Mouse (Mus musculus) forebrain, embryonic 13.5 days (tissue): ENCODE results near the gene Tnik. TPM values are rescaled to one million over a fixed set of nuclear protein-coding genes. Genes with fewer than 3 reads are reported as not detected.

ENCODE experiments used
- ATAC-seq: fragments of 200-750 bp; cut with Nextera tagmentation; 2 replicates; pipeline ENCODE4 v1.8.0; 2017
- H3K27ac ChIP-seq: fragments of 300-500 bp; sonication (generic); 2 replicates; pipeline ENCODE4 v1.5.1; 2015; ENCODE audit warnings: inconsistent platforms, mild to moderate bottlenecking, moderate library complexity
- H3K27me3 ChIP-seq: fragments of 300-500 bp; sonication (generic); 2 replicates; pipeline ENCODE4 v1.6.1; 2015; ENCODE audit warnings: mild to moderate bottlenecking, inconsistent platforms
- H3K36me3 ChIP-seq: fragments of 300-500 bp; sonication (generic); 2 replicates; pipeline ENCODE4 v1.6.1; 2015; ENCODE audit warnings: mild to moderate bottlenecking, inconsistent platforms; ENCODE audit not compliant: poor library complexity, severe bottlenecking
- H3K4me1 ChIP-seq: fragments of 300-500 bp; sonication (generic); 2 replicates; pipeline ENCODE4 v1.6.1; 2015; ENCODE audit warnings: inconsistent platforms
- H3K4me2 ChIP-seq: fragments of 300-500 bp; sonication (generic); 2 replicates; pipeline ENCODE4 v1.6.1; 2015; ENCODE audit warnings: inconsistent platforms, mild to moderate bottlenecking, moderate library complexity
- H3K4me3 ChIP-seq: fragments of 300-500 bp; sonication (generic); 2 replicates; pipeline ENCODE4 v1.5.1; 2015; ENCODE audit warnings: mild to moderate bottlenecking, inconsistent platforms
- H3K9ac ChIP-seq: fragments of 300-500 bp; sonication (generic); 2 replicates; pipeline ENCODE4 v1.6.1; 2015; ENCODE audit warnings: mild to moderate bottlenecking, inconsistent platforms
- H3K9me3 ChIP-seq: fragments of 300-500 bp; sonication (generic); replicated peaks from 2 replicates; pipeline ENCODE4 v1.6.1; 2016; ENCODE audit warnings: inconsistent platforms
- WGBS: fragments of 180-500 bp; shearing (Covaris S2); methylation state at CpG from one replicate; pipeline ENCODE4 v1.1.7; 2015; 5-methylcytosine and 5-hydroxymethylcytosine counted together
- polyA plus RNA-seq: library from polyadenylated mRNA; unstranded; fragments of >200 nt; fragmentation: Nextera tagmentation; extraction: Ambion mirVana; gene quantifications from 2 replicates; pipeline ENCODE4 v1.2.1, GENCODE M21; 2015

Gene Tnik
- polyA plus RNA-seq, 1 experiment from 2014 or later: 54.9 TPM

DNA sequence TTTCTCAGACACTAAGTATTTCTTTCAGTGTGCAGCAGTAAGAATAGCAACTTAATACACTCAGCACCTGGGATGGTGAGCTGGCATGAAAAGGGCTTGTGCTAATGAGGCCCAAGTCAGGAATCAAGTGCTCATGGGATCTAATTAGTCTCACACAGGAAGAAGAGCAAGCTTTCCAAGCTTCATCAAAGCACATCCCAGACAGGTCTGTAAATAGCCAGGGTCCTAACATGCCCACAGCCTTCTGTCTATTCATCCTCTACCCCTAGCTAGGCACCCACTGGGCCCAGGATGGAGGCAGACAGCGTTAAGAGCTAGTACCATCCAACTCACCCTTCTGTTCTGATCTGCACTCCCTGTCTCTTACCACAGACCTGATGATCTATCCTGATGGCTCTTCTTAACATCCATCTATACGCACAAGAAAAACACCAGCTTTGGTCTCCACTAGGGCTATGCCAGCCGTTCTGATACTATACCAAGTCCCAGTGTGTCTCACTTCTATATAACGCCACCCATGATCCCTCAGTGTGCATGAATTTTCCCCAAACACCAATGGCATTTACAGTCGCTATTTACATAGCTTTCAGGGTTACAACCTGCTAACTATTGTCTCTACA is 354.1 kb downstream of the Tnik start:
- Histone ChIP-seq H3K36me3 (peaks cover 40% of the 10 kb centered on the region), H3K27ac (peak overlapping the region; percentile 25; the same call in 1 of the 2 replicates), H3K4me3 (no peak overlapping the region), H3K27me3 (no peaks in the 10 kb centered on the region), H3K4me1 (peaks cover 10% of the 10 kb centered on the region; the same call in 1 of the 2 replicates), H3K9me3 (no peaks in the 10 kb centered on the region), H3K4me2 (no peak overlapping the region), H3K9ac (no peak overlapping the region)
- WGBS: 82% methylated on average over 5 of the region's 5 CpGs
- ATAC-seq: 0 out of 2 replicates have a peak, but pooled peaks have one; percentile 33

DNA sequence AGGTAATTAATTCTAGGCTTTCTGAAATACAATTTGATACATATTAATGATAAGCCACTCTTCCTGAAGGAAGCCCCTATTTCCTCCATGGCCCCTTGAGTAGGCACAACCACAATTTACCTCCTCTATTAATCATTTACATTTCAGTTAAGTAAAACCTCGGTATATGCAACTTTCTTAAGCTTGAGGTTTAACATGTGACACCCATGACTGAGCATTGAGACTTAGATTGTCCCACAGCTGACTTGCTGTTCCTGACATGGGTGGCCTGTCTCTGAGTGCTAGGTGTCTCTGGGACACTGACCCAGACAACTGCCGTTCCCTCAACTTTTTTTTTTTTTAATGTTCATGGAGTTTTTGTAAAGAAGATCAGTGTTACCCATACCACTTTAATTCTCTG is 358.8 kb downstream of the Tnik start:
- Histone ChIP-seq H3K9me3 (no peaks in the 10 kb centered on the region), H3K4me3 (no peak overlapping the region), H3K9ac (no peak overlapping the region), H3K27me3 (no peaks in the 10 kb centered on the region), H3K4me1 (peaks cover 7% of the 10 kb centered on the region; the same call in 1 of the 2 replicates), H3K27ac (no peak overlapping the region), H3K36me3 (peaks cover 55% of the 10 kb centered on the region), H3K4me2 (no peak overlapping the region)
- no peak for ATAC-seq
- WGBS: 92% methylated on average over 2 of the region's 2 CpGs

DNA sequence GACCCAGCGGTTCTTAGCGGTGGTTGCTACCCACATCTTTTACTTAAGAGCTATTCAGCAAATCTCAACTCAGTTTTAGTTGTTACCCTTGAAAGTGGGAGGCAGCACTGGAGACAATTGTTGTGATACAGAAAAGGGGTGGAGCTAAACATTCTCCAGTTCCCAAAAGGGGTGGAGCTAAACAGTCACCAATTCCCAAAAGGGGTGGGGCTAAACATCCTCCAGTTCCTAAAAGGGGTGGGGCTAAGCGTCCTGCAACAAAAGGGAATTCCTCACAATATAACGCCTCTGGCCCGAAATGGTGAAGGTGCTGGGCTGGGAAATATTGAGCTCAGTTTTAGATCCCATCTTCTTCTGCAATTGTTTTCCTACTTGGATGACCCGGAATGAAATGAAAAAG is 363.8 kb downstream of the Tnik start:
- Histone ChIP-seq H3K4me3 (no peak overlapping the region), H3K4me2 (no peak overlapping the region), H3K4me1 (no peaks in the 10 kb centered on the region), H3K36me3 (peaks cover 55% of the 10 kb centered on the region), H3K27ac (no peak overlapping the region), H3K9me3 (no peaks in the 10 kb centered on the region), H3K9ac (no peak overlapping the region), H3K27me3 (no peaks in the 10 kb centered on the region)
- 96% methylated on average over 6 of the region's 6 CpGs for WGBS
- no peak for ATAC-seq

DNA sequence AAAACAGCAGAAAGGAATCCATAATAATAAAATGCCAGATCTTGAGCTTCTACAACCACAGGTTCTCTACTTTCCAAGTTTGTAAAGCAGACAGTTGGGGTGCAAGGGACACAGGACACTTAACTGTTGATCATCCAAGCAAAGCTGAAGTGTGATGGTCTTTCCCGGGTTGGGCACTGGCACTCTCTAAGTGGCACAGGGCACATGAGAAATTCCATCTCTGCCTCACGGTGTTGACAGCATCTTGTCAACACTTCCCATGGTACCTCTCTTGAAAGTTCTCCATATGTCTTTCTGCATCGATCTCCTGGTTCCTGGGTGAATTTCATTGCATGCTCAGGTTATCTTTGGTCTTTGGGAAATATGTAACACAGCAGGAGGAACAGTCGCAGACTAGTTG is 373.8 kb downstream of the Tnik start:
- H3K36me3 ChIP-seq: peaks cover 22% of the 10 kb centered on the region
- no peak overlapping the region for H3K4me2 ChIP-seq
- ATAC-seq: no peak
- H3K9ac ChIP-seq: no peak overlapping the region
- H3K4me3 ChIP-seq: no peak overlapping the region
- WGBS: 88% methylated on average over 4 of the region's 4 CpGs
- no peaks in the 10 kb centered on the region for H3K27me3 ChIP-seq
- 0 out of 2 replicates have a peak, but pooled peaks cover 5% of the 10 kb centered on the region for H3K4me1 ChIP-seq
- H3K27ac ChIP-seq: no peak overlapping the region
- no peaks in the 10 kb centered on the region for H3K9me3 ChIP-seq

DNA sequence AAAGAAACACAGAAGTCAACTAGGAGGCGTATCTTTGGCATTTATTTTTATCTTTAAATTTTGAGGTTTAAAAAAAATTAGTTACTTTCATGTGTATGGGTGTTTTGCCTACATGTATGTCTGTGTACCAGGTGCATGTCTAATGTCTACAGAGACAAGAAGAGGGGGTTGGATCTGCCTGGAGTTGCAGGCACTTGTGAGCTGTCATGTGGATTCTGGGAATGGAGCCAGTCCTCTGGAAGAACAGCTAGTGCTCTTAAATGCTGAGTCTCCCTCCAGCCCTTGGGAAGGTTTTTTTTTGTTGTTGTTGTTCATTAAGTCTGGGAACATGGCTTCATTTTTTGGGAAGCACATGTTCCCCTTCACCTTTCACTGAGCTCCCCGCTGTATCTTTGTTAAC is 375.9 kb downstream of the Tnik start:
- Histone ChIP-seq H3K4me1 (0 out of 2 replicates have a peak, but pooled peaks cover 5% of the 10 kb centered on the region), H3K27ac (peak overlapping the region; percentile 10; the same call in 1 of the 2 replicates), H3K9me3 (no peaks in the 10 kb centered on the region), H3K9ac (no peak overlapping the region), H3K4me2 (no peak overlapping the region), H3K4me3 (no peak overlapping the region), H3K36me3 (peaks cover 26% of the 10 kb centered on the region; the same call in 1 of the 2 replicates), H3K27me3 (no peaks in the 10 kb centered on the region)
- peak; percentile 77 for ATAC-seq
- 83% methylated on average over 2 of the region's 2 CpGs for WGBS

GRCm38 (mm10) chr3:28643252-28643947 is 380.4 kb downstream of the Tnik start:
- 81% methylated on average over 9 of the region's 9 CpGs for WGBS
- H3K4me2 ChIP-seq: no peak overlapping the region
- peaks cover 46% of the 10 kb centered on the region for H3K36me3 ChIP-seq
- no peaks in the 10 kb centered on the region for H3K27me3 ChIP-seq
- H3K9ac ChIP-seq: no peak overlapping the region
- no peak for ATAC-seq
- 0 out of 2 replicates have a peak, but pooled peaks cover 4% of the 10 kb centered on the region for H3K4me1 ChIP-seq
- H3K9me3 ChIP-seq: no peaks in the 10 kb centered on the region
- H3K4me3 ChIP-seq: no peak overlapping the region
- H3K27ac ChIP-seq: no peak overlapping the region

DNA sequence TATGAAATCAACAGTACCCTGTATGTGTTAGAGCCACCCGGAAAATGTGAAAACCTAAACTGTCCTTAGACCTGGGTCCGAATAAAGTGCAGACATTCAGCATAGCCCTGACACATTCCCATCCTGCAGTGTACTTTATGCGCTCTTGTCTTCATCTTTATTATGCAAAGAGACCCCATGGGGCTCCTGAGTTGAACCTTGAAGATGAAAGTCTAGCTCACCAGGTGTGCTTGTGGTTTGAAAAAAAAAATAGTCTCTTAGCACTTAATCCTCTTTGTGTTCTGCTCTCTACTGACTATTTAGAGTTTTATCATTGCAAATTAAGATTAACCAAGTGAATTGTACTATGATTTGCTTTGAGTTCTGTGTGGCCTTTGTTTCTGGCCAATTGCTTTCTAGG is 389.6 kb downstream of the Tnik start:
- no peak for ATAC-seq
- 36% methylated on average over 3 of the region's 3 CpGs for WGBS

GRCm38 (mm10) chr3:28653043-28653442 is 390.0 kb downstream of the Tnik start:
- no peak for ATAC-seq
- Histone ChIP-seq H3K27ac (no peak overlapping the region), H3K4me1 (no peaks in the 10 kb centered on the region), H3K9ac (no peak overlapping the region), H3K36me3 (peaks cover 62% of the 10 kb centered on the region), H3K9me3 (no peaks in the 10 kb centered on the region), H3K27me3 (no peaks in the 10 kb centered on the region), H3K4me3 (no peak overlapping the region), H3K4me2 (no peak overlapping the region)
- 70% methylated on average over 3 of the region's 3 CpGs for WGBS

More for the DNA sequence above, 389.6 kb downstream of the Tnik start:
- peaks cover 66% of the 10 kb centered on the region for H3K36me3 ChIP-seq
- H3K27ac ChIP-seq: no peak overlapping the region
- H3K4me1 ChIP-seq: no peaks in the 10 kb centered on the region
- H3K9me3 ChIP-seq: no peaks in the 10 kb centered on the region
- no peak overlapping the region for H3K4me2 ChIP-seq
- no peak overlapping the region for H3K9ac ChIP-seq
- no peak overlapping the region for H3K4me3 ChIP-seq
- no peaks in the 10 kb centered on the region for H3K27me3 ChIP-seq

DNA sequence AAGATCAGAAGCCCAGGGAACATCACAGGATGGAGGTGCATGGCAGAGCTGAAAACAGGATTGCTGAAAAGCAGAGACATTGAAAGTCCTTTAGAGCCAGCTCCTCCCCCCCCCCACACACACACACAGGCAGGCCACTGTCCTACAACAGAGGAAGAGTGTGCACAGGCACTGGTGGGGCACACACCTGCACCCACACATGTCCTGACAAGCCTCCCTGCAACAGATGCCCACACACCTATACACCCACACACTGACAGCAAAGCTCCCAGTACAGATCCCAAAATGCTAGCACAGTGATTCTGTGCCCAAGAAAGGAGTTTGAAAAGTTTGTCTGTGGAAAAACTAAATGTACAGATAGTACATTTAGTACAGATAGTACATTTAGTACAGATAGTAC is 391.7 kb downstream of the Tnik start:
- Histone ChIP-seq H3K36me3 (peaks cover 45% of the 10 kb centered on the region), H3K9me3 (no peaks in the 10 kb centered on the region), H3K9ac (no peak overlapping the region), H3K27ac (no peak overlapping the region), H3K4me3 (no peak overlapping the region), H3K4me2 (no peak overlapping the region), H3K27me3 (no peaks in the 10 kb centered on the region), H3K4me1 (no peaks in the 10 kb centered on the region)
- no peak for ATAC-seq

- Histone ChIP-seq H3K27ac (no peak overlapping the region; the same call in 1 of the 2 replicates), H3K4me1 (no peaks in the 10 kb centered on the region), H3K9me3 (no peaks in the 10 kb centered on the region), H3K4me2 (no peak overlapping the region), H3K36me3 (peaks cover 30% of the 10 kb centered on the region), H3K4me3 (no peak overlapping the region), H3K27me3 (no peaks in the 10 kb centered on the region), H3K9ac (no peak overlapping the region)
- WGBS: 70% methylated on average over 1 of the region's 1 CpGs
- ATAC-seq: no peak
Observed at GRCm38 (mm10) chr3:28658349-28658748, 395.3 kb downstream of the Tnik start.

GRCm38 (mm10) chr3:28680851-28681250 is 417.8 kb downstream of the Tnik start:
- WGBS: 69% methylated on average over 7 of the region's 7 CpGs
- Histone ChIP-seq H3K9ac (no peak overlapping the region), H3K9me3 (no peaks in the 10 kb centered on the region), H3K4me1 (no peaks in the 10 kb centered on the region), H3K27ac (no peak overlapping the region), H3K36me3 (no peaks in the 10 kb centered on the region), H3K4me2 (no peak overlapping the region), H3K27me3 (no peaks in the 10 kb centered on the region), H3K4me3 (no peak overlapping the region)
- no peak for ATAC-seq

- Histone ChIP-seq H3K9me3 (no peaks in the 10 kb centered on the region), H3K4me2 (no peak overlapping the region), H3K9ac (no peak overlapping the region), H3K4me1 (no peaks in the 10 kb centered on the region), H3K27ac (no peak overlapping the region), H3K27me3 (no peaks in the 10 kb centered on the region), H3K36me3 (no peaks in the 10 kb centered on the region), H3K4me3 (no peak overlapping the region)
- ATAC-seq: no peak
- 58% methylated on average over 6 of the region's 6 CpGs for WGBS
Observed at GRCm38 (mm10) chr3:28681866-28682265, 418.9 kb downstream of the Tnik start.
